Mouse (Mus musculus): ENCODE measurements at regions not wholly inside any gene's neighbourhood (a gene's known extent, or its start where the extent isn't known, plus 50 kb on each side); places are given as distances from the start of the nearest gene placed in this dataset.

DNA sequence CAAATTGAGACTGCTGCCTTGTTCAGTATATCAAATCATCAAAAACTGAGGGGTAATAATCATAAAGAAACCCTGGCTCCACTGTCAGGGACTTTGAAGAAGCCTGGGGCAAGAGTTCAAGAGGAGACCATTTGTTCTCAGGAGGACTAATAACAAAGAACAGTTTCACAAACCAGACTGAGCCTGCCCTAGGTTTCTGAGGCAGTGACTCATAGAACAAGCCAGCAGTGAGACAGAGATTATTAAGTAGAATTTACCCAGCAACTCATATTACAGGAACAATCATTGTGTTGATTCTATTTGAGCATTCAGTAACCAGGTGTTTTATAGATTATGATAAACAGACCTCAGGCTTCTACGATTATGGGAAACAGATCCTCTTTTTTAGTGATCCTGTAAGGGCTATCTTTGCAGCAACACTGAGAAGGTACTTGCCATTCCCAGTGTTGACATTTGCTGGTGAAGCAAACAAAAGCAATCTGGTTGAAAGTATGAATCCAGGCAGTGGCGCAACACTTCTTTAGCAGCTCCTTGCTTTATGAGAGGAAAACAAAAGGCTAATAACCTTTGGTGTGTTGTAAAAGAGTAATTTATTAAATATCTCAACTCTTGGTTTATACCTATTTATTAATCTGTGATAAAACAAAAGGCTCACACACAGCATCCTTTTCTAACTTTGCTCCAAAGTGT, 150.0 kb upstream of the Fam84a start:
- TF ChIP-seq POLR2A (IDR thresholded peaks at IDR 0.05; ENCODE audit: low read depth, low read length), result no peak
- TF ChIP-seq CTCF (IDR thresholded peaks at IDR 0.05; ENCODE audit: borderline replicate concordance, insufficient read depth, low read length), result no peak
- H3K4me1 ChIP-seq (ENCODE audit: control insufficient read depth, insufficient read depth, low read length), result no peaks in the 10 kb centered on the region; the same call in 1 of the 2 replicates
- H3K27ac ChIP-seq (ENCODE audit: insufficient read depth, low read length), result peak overlapping the region; percentile 52
- no peak overlapping the region for H3K4me3 ChIP-seq (ENCODE audit: insufficient read depth, low read length)

DNA sequence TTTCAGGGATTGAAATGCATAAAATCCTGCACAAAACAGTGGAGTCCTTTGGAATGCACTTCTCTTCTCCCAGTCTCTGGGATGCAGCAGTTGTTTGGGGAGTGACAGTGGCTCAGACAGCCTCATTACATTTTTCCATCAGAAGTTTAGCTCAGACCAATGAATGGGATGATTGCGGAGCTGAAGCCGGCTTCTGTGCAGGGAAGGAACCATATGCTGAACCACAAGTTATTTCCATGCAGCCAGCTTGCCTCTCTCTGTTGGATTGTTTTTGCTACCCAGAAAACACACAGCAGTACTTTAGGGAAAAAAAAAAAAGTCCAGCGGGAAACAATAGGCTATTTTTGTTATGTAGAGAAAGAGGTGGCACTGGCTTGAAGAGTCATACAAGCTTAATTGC, 140.2 kb upstream of the Fam84a start:
- Histone ChIP-seq H3K4me3 (ENCODE audit: insufficient read depth, low read length) (no peak overlapping the region), H3K27ac (ENCODE audit: insufficient read depth, low read length) (no peak overlapping the region), H3K4me1 (ENCODE audit: control insufficient read depth, insufficient read depth, low read length) (no peaks in the 10 kb centered on the region)
- TF ChIP-seq POLR2A (IDR thresholded peaks at IDR 0.05; ENCODE audit: low read depth, low read length), result no peak
- no peak for TF ChIP-seq CTCF (IDR thresholded peaks at IDR 0.05; ENCODE audit: borderline replicate concordance, insufficient read depth, low read length)

DNA sequence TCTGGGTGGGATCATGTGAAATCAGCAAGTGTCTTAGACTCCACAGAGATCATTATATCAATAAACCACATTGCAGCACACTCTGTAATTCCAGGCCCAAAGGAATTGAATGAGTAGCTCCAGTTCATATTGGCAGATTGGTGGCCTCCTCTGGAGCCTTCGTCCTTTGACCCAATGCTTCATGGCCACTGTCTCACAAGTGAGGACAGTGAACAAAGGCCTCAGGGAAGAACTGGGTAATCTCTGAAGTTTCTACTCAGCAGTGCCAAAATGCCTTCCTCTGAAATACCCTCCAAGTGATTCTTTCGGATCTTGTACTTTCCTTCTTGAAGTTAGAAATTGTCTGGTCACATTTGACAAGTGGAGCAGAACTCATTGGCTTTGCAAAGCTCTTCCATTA, 135.8 kb upstream of the Fam84a start:
- Histone ChIP-seq H3K27ac (ENCODE audit: insufficient read depth, low read length) (no peak overlapping the region), H3K4me1 (ENCODE audit: control insufficient read depth, insufficient read depth, low read length) (no peaks in the 10 kb centered on the region), H3K4me3 (ENCODE audit: insufficient read depth, low read length) (no peak overlapping the region)
- TF ChIP-seq POLR2A (IDR thresholded peaks at IDR 0.05; ENCODE audit: low read depth, low read length) (no peak), CTCF (IDR thresholded peaks at IDR 0.05; ENCODE audit: borderline replicate concordance, insufficient read depth, low read length) (no peak)

DNA sequence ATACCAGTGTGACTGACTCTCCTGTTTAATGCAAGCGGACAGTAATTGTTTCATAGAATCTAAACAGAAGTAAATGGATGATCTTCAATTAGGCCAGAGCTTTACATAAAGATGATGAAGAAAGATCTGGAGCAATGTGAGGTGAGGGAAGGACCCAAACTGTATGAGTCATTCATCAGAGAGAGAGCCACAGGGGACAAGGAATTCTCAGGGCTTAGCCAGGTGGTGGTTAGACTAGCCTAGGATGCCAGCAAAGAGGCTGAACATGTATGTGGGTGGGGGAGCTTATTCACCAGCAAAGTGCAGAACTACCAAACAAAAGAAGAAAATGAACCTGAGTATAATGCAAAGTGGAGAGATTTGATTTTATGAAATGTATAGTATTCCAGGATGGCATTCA, 134.8 kb upstream of the Fam84a start:
- H3K27ac ChIP-seq (ENCODE audit: insufficient read depth, low read length), result no peak overlapping the region
- no peak for TF ChIP-seq POLR2A (IDR thresholded peaks at IDR 0.05; ENCODE audit: low read depth, low read length)
- no peak overlapping the region for H3K4me3 ChIP-seq (ENCODE audit: insufficient read depth, low read length)
- no peaks in the 10 kb centered on the region for H3K4me1 ChIP-seq (ENCODE audit: control insufficient read depth, insufficient read depth, low read length)

DNA sequence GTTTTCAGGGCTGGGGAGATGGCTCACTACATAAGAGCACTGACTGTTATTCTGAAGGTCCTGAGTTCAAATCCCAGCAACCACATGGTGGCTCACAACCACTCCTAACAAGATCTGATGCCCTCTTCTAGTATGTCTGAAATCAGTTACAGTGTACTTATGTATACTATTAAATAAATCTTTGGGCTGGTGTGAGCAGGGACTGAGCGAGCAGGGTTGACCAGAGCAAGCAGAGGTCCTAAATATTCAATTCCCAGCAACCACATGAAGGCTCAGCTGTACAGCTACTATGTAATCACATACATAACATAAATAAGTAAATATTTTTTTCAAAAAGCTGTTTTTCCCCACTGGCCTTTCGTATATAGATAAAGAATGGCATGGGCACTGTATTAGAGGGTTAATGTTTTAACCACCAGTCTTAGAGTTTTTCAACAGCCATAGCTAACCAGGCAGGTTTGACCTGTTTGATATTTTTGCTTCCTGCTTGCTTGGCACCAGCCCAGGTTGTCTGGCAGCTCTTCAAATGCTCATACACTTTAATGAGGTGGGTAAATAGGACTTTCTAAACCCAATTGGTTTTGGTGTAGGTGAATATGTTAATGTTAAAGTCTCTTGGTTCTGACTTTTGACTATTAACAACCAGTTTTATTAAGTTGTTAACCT, 134.1 kb upstream of the Fam84a start:
- no peak for TF ChIP-seq CTCF (IDR thresholded peaks at IDR 0.05; ENCODE audit: borderline replicate concordance, insufficient read depth, low read length)
- no peak for TF ChIP-seq POLR2A (IDR thresholded peaks at IDR 0.05; ENCODE audit: low read depth, low read length)
- no peak overlapping the region for H3K27ac ChIP-seq (ENCODE audit: insufficient read depth, low read length)
- no peaks in the 10 kb centered on the region for H3K4me1 ChIP-seq (ENCODE audit: control insufficient read depth, insufficient read depth, low read length)
- no peak overlapping the region for H3K4me3 ChIP-seq (ENCODE audit: insufficient read depth, low read length)

DNA sequence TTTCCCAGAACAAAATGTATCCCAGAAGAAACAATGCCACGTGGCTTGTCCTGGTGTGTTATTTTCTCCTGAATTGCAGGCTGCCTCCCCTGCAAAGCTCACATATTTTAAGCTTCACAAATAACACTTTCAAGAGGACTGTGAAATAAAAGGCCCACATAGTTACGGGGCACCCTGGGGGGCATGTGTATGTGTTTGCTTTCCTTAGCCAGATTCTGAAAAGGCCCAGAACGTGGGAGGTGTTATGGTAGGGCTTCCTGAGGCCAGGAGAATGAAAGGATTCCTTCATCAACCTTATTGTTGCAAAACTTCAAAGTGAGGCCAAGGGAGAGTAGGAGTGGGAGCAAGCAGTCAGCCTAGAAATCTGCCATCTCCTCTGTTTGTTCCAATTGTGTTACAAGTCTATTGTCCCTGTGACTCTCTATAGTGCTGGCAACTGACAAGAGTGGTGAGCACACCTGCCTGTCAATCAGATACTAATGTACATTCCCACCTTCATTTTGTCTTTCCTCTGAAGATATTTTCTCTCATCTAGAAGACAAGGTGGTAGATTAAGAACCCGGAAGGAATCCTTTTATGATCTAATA, 131.3 kb upstream of the Fam84a start:
- TF ChIP-seq CTCF (IDR thresholded peaks at IDR 0.05; ENCODE audit: borderline replicate concordance, insufficient read depth, low read length) (no peak), POLR2A (IDR thresholded peaks at IDR 0.05; ENCODE audit: low read depth, low read length) (no peak)
- Histone ChIP-seq H3K4me1 (ENCODE audit: control insufficient read depth, insufficient read depth, low read length) (no peaks in the 10 kb centered on the region), H3K27ac (ENCODE audit: insufficient read depth, low read length) (no peak overlapping the region), H3K4me3 (ENCODE audit: insufficient read depth, low read length) (no peak overlapping the region)

DNA sequence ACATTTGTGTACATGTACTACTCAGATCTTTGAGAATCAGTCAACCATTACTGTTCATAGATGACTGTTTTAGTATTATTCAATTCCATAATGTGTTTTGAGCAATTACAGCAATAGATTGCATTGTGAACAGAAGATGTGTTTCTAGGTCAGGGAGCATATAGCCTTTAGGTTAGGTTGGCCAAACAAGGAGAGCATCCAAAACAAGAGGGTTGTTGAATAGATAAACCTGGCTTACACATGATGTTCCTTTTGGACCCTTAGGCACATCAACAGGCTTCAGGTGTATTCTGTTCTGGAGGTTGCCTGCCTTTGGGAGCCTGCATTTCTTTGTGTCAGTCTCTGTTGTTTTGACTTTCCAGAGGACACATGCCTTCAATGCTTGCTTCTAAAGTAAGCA, 123.4 kb upstream of the Fam84a start:
- Histone ChIP-seq H3K27ac (ENCODE audit: insufficient read depth, low read length) (no peak overlapping the region), H3K4me1 (ENCODE audit: control insufficient read depth, insufficient read depth, low read length) (no peaks in the 10 kb centered on the region), H3K4me3 (ENCODE audit: insufficient read depth, low read length) (no peak overlapping the region)
- TF ChIP-seq POLR2A (IDR thresholded peaks at IDR 0.05; ENCODE audit: low read depth, low read length) (no peak), CTCF (IDR thresholded peaks at IDR 0.05; ENCODE audit: borderline replicate concordance, insufficient read depth, low read length) (no peak)

DNA sequence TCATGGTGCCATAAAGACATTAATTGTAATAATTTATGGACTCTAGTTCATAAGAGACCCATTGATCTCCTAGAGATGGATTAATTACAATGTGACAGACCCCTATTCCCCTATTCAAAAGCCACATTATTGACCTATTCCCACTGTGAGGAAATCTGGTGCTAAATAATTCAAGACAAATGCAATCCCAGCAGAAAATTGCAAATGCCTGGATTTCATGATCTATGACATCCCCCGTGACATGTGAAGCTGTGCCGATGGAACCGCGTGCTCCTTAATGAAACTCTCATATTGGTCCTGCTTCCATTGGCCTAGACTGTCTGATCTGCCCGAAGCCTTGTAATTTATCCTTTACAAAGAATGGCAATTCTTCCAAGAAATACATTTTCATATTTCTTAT, 122.9 kb upstream of the Fam84a start:
- H3K4me1 ChIP-seq (ENCODE audit: control insufficient read depth, insufficient read depth, low read length), result no peaks in the 10 kb centered on the region
- no peak overlapping the region for H3K4me3 ChIP-seq (ENCODE audit: insufficient read depth, low read length)
- no peak overlapping the region for H3K27ac ChIP-seq (ENCODE audit: insufficient read depth, low read length)
- TF ChIP-seq POLR2A (IDR thresholded peaks at IDR 0.05; ENCODE audit: low read depth, low read length) (no peak), CTCF (IDR thresholded peaks at IDR 0.05; ENCODE audit: borderline replicate concordance, insufficient read depth, low read length) (no peak)

DNA sequence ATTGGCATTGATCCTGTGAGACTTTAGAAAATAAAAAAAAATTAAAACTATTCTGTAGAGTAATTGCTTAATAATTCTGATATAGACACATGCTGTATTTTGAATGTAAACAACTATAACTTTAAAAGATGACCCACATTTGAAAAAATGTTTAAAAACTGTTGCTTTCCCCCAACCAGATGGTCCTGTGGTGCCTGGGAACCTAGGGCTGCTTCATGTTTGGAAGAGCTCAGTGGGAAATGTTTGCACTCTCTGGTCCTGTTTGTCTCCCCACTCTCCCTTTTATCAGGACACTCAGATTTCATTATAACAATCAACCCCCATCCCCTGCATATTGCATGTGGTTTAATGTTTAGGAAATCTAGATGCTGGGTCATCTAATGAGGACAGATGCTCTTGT, 119.4 kb upstream of the Fam84a start:
- Histone ChIP-seq H3K27ac (ENCODE audit: insufficient read depth, low read length) (no peak overlapping the region), H3K4me3 (ENCODE audit: insufficient read depth, low read length) (no peak overlapping the region), H3K4me1 (ENCODE audit: control insufficient read depth, insufficient read depth, low read length) (no peaks in the 10 kb centered on the region)
- TF ChIP-seq POLR2A (IDR thresholded peaks at IDR 0.05; ENCODE audit: low read depth, low read length) (no peak), CTCF (IDR thresholded peaks at IDR 0.05; ENCODE audit: borderline replicate concordance, insufficient read depth, low read length) (no peak)

DNA sequence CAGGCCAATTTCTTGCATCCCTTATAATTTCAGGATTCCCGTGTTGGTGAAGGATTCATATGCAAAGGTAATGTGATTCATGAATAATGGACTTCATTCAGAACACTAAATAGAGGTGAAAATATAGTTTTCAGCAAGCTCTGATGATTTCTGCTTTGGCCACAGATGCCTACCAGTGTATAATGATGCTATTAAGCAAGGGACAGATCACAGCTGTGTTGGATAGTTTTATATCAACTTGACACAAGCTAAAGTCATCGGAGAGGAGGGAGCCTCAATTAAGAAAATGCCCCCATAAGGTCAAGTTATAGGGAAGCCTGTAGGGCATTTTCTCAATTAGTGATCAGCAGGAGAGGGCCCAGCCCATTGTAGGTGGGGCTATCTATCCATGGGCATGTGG, 109.2 kb upstream of the Fam84a start:
- Histone ChIP-seq H3K27ac (ENCODE audit: insufficient read depth, low read length) (no peak overlapping the region), H3K4me3 (ENCODE audit: insufficient read depth, low read length) (no peak overlapping the region), H3K4me1 (ENCODE audit: control insufficient read depth, insufficient read depth, low read length) (no peaks in the 10 kb centered on the region)
- TF ChIP-seq CTCF (IDR thresholded peaks at IDR 0.05; ENCODE audit: borderline replicate concordance, insufficient read depth, low read length) (no peak), POLR2A (IDR thresholded peaks at IDR 0.05; ENCODE audit: low read depth, low read length) (no peak)

Data from embryonic fibroblast, embryonic 13.5 days (primary cell).